Mouse (Mus musculus) myocyte (in vitro differentiated cells): ENCODE measurements around the gene Vps9d1. TPM values are rescaled to one million over a fixed set of nuclear protein-coding genes. Genes with fewer than 3 reads are reported as not detected.
A peak's percentile ranks its signal among the peaks of the same experiment; 100 is the strongest.

ENCODE experiments used
- H3K27me3 ChIP-seq: one replicate; pipeline ENCODE4 v1.6.1; 2011; ENCODE audit not compliant: control insufficient read depth, insufficient read depth, insufficient read length
- H3K36me3 ChIP-seq: one replicate; pipeline ENCODE4 v1.6.1; 2011; ENCODE audit not compliant: control insufficient read depth, insufficient read depth
- H3K4me2 ChIP-seq: one replicate; pipeline ENCODE4 v1.6.1; 2011; ENCODE audit warnings: low read depth, control low read depth
- H3K4me3 ChIP-seq: one replicate; pipeline ENCODE4 v1.5.1; 2011; ENCODE audit warnings: mild to moderate bottlenecking, control low read depth, moderate library complexity
- H3K79me2 ChIP-seq: one replicate; pipeline ENCODE4 v1.6.1; 2011; ENCODE audit not compliant: control insufficient read depth, insufficient read depth
- H3ac ChIP-seq: one replicate; pipeline ENCODE4 v1.6.1; 2011; ENCODE audit not compliant: control insufficient read depth, insufficient read length
- CEBPB ChIP-seq: IDR thresholded peaks from 2 replicates; pipeline ENCODE4 v1.6.1; 2011; ENCODE audit warnings: mild to moderate bottlenecking, moderate library complexity; ENCODE audit not compliant: poor library complexity, insufficient read depth, severe bottlenecking
- E2F4 ChIP-seq: IDR thresholded peaks from one replicate; pipeline ENCODE4 v1.6.1; 2011; ENCODE audit warnings: mild to moderate bottlenecking, control low read depth, moderate library complexity; ENCODE audit not compliant: insufficient read depth
- MAX ChIP-seq: IDR thresholded peaks from one replicate; pipeline ENCODE4 v1.6.1; 2011; ENCODE audit warnings: low read depth, mild to moderate bottlenecking, control low read depth
- MYOD1 ChIP-seq, 3 experiments: IDR thresholded peaks; one replicate each; pipeline ENCODE4 v1.6.1; 2011; ENCODE audit warnings: control low read depth in 2 of 3, low read depth in 2 of 3, mild to moderate bottlenecking in 2 of 3, moderate library complexity in 1 of 3; ENCODE audit not compliant: insufficient read length in 2 of 3, control insufficient read depth in 1 of 3
- MYOG ChIP-seq, 3 experiments: IDR thresholded peaks; one replicate each; pipeline ENCODE4 v1.6.1; 2011; ENCODE audit warnings: control low read depth in 2 of 3, low read depth in 2 of 3, mild to moderate bottlenecking in 2 of 3; ENCODE audit not compliant: insufficient read length in 2 of 3, control insufficient read depth in 1 of 3, insufficient read depth in 1 of 3
- POLR2A ChIP-seq: IDR thresholded peaks from one replicate; pipeline ENCODE4 v1.6.1; 2011; ENCODE audit warnings: low read depth, mild to moderate bottlenecking, control low read depth, moderate library complexity; ENCODE audit not compliant: insufficient read length
- POLR2AphosphoS2 ChIP-seq: IDR thresholded peaks from one replicate; pipeline ENCODE4 v1.6.1; 2011; ENCODE audit warnings: low read depth, control low read depth; ENCODE audit not compliant: insufficient read length
- REST ChIP-seq: IDR thresholded peaks from one replicate; pipeline ENCODE4 v1.6.1; 2011; ENCODE audit warnings: mild to moderate bottlenecking, control low read depth, moderate library complexity; ENCODE audit not compliant: insufficient read depth, insufficient read length
- SRF ChIP-seq: IDR thresholded peaks from one replicate; pipeline ENCODE4 v1.6.1; 2011; ENCODE audit warnings: low read depth; ENCODE audit not compliant: control insufficient read depth, insufficient read length
- TCF12 ChIP-seq: IDR thresholded peaks from one replicate; pipeline ENCODE4 v1.6.1; 2011; ENCODE audit warnings: mild to moderate bottlenecking, control low read depth; ENCODE audit not compliant: poor library complexity, insufficient read depth, severe bottlenecking
- TCF3 ChIP-seq: IDR thresholded peaks from one replicate; pipeline ENCODE4 v1.6.1; 2011; ENCODE audit warnings: low read depth, control low read depth; ENCODE audit not compliant: insufficient read length
- USF1 ChIP-seq: IDR thresholded peaks from one replicate; pipeline ENCODE4 v1.6.1; 2011; ENCODE audit warnings: low read depth, mild to moderate bottlenecking, control low read depth, moderate library complexity
- polyA plus RNA-seq: library from polyadenylated mRNA; unstranded; fragments of >200 nt; fragmentation: generic; extraction: Trizol; gene quantifications from one replicate; pipeline ENCODE4 v1.2.1, GENCODE M21; 2012; ENCODE audit warnings: missing spikeins

The Vps9d1 gene
- polyA plus RNA-seq, 1 experiment, result 12.7 TPM

DNA sequence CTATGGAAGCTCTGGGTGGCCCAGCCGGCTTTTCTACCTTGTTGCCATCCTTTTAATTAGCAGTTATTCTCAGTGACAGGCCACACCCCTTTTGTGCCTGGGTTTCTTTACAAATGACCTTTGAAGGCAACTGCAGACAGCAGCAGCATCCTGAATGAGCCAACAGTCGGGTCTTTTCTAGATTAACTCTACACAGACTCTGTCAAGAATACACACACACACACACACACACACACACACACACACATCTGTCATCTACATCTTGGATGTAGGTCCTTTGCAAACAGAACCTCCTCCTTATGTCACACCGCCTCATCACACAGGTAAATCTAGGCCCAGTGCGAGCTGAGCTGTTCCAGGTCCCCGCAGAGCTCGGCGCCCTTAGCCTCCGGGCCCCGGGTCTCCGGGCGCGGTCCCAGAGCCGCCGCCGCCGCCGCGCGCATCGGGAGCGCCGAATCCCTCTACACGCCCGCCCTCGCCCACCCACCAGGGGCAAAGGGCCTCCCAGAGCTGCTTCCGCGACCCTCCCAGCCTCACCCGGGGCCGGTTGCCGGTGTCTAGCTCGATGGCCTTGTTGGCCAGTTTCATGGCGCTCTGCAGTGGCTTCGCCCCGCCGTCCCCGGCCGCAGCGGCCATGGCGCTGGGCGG lies 573 bp downstream of the Vps9d1 start:
- Histone ChIP-seq H3ac (peak overlapping the region; percentile 60), H3K27me3 (no peaks in the 10 kb centered on the region), H3K4me2 (peak overlapping the region; percentile 76), H3K4me3 (peak overlapping the region; percentile 58), H3K79me2 (peaks cover 23% of the 10 kb centered on the region), H3K36me3 (no peaks in the 10 kb centered on the region)
- TF ChIP-seq POLR2A (peak; percentile 62), TCF12 (no peak), MAX (no peak), CEBPB (no peak), MYOD1 (IDR thresholded peaks at IDR 0.05; ENCODE audit: control insufficient read depth in 1 of 3, insufficient read length in 2 of 3, low read depth in 2 of 3) (no peak), E2F4 (no peak), SRF (no peak)

- no peak for TF ChIP-seq E2F4
- no peak for TF ChIP-seq CEBPB
- no peak overlapping the region for H3ac ChIP-seq
- H3K79me2 ChIP-seq, result peaks cover 23% of the 10 kb centered on the region
- H3K36me3 ChIP-seq, result no peaks in the 10 kb centered on the region
- H3K4me3 ChIP-seq, result peak overlapping the region; percentile 58
- H3K4me2 ChIP-seq, result peak overlapping the region; percentile 76
- no peaks in the 10 kb centered on the region for H3K27me3 ChIP-seq
These were observed 1.2 kb downstream of the Vps9d1 start for GRCm38 (mm10) chr8:123252925-123253324.

- peaks cover 22% of the 10 kb centered on the region for H3K79me2 ChIP-seq
- no peak overlapping the region for H3ac ChIP-seq
- H3K4me2 ChIP-seq, result no peak overlapping the region
- no peaks in the 10 kb centered on the region for H3K27me3 ChIP-seq
- H3K36me3 ChIP-seq, result no peaks in the 10 kb centered on the region
- H3K4me3 ChIP-seq, result no peak overlapping the region
- TF ChIP-seq MAX (no peak), MYOG (IDR thresholded peaks at IDR 0.05; ENCODE audit: control insufficient read depth in 1 of 3, insufficient read depth in 1 of 3, insufficient read length in 2 of 3, low read depth in 2 of 3) (no peak), POLR2A (no peak), E2F4 (no peak), MYOD1 (IDR thresholded peaks at IDR 0.05; ENCODE audit: control insufficient read depth in 1 of 3, insufficient read length in 2 of 3, low read depth in 2 of 3) (no peak), REST (no peak), CEBPB (no peak), TCF12 (no peak), POLR2AphosphoS2 (no peak), SRF (no peak), TCF3 (no peak), USF1 (no peak)
These were observed 3.2 kb downstream of the Vps9d1 start for GRCm38 (mm10) chr8:123250940-123251339.

GRCm38 (mm10) chr8:123248596-123248995 lies 5.6 kb downstream of the Vps9d1 start:
- H3ac ChIP-seq, result no peak overlapping the region
- TF ChIP-seq SRF (no peak), TCF12 (no peak), TCF3 (no peak), POLR2AphosphoS2 (no peak), MAX (no peak), POLR2A (no peak), MYOG (IDR thresholded peaks at IDR 0.05; ENCODE audit: control insufficient read depth in 1 of 3, insufficient read depth in 1 of 3, insufficient read length in 2 of 3, low read depth in 2 of 3) (no peak), CEBPB (no peak), USF1 (no peak), MYOD1 (IDR thresholded peaks at IDR 0.05; ENCODE audit: control insufficient read depth in 1 of 3, insufficient read length in 2 of 3, low read depth in 2 of 3) (no peak)
- H3K4me3 ChIP-seq, result no peak overlapping the region
- no peaks in the 10 kb centered on the region for H3K36me3 ChIP-seq
- H3K4me2 ChIP-seq, result no peak overlapping the region
- peaks cover 9% of the 10 kb centered on the region for H3K79me2 ChIP-seq
- no peaks in the 10 kb centered on the region for H3K27me3 ChIP-seq

DNA sequence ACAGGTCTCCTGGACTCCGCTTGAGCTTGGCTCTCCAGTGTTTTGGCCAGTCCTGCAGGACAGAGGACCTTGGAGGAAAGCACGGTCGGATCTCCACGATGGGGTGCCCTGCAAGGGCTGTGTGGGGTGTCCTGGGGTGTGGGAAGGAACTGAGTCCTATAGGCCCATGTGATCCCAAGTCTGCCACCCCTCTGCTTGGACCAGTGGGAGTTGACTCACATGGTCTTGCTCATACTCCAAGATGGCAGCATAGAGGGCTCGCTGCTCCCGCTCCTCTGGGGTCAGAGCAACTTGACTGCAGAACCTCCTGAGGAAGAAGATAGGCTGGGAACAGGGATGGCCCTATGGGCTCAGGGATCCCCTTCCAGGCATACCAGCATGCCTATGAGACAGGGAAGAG lies 6.4 kb downstream of the Vps9d1 start:
- no peaks in the 10 kb centered on the region for H3K27me3 ChIP-seq
- no peaks in the 10 kb centered on the region for H3K36me3 ChIP-seq
- H3K4me2 ChIP-seq, result no peak overlapping the region
- H3ac ChIP-seq, result no peak overlapping the region
- no peak overlapping the region for H3K4me3 ChIP-seq
- TF ChIP-seq MYOG (IDR thresholded peaks at IDR 0.05; ENCODE audit: control insufficient read depth in 1 of 3, insufficient read depth in 1 of 3, insufficient read length in 2 of 3, low read depth in 2 of 3) (no peak), MAX (no peak), CEBPB (no peak), TCF3 (no peak)
- peaks cover under 1% of the 10 kb centered on the region for H3K79me2 ChIP-seq
